Mouse (Mus musculus) heart, embryonic 14.5 days (tissue): Measurements from ENCODE around the gene Obox1. TPM values are rescaled to one million over a fixed set of nuclear protein-coding genes. Genes with fewer than 3 reads are reported as not detected.
"Not testable (repeated sequence)": the region's sequence is repeated elsewhere in the genome, so short reads cannot be mapped to it uniquely, and the experiment has no call there.

Experiments
- ATAC-seq: fragments of 200-750 bp; cut with Nextera tagmentation; 2 replicates; pipeline ENCODE4 v1.8.0; 2017; ENCODE audit warnings: low read depth, moderate TSS enrichment; ENCODE audit not compliant: insufficient number of reproducible peaks, insufficient read depth, low FRiP score
- H3K27ac ChIP-seq, 2 experiments: fragments of 200-500 bp in 1 of 2; fragments of 300-500 bp in 1 of 2; sonication (generic) in 1 of 2; replicated peaks in 1 of 2; 2 replicates each; pipeline ENCODE4 v1.5.1; 2012 to 2014; ENCODE audit warnings: low read depth in 2 of 2, low read length in 2 of 2, control low read depth in 1 of 2, mild to moderate bottlenecking in 1 of 2, mixed read lengths in 1 of 2; ENCODE audit not compliant: control insufficient read depth in 1 of 2, insufficient read depth in 1 of 2
- H3K27me3 ChIP-seq: fragments of 300-500 bp; sonication (generic); 2 replicates; pipeline ENCODE4 v1.6.1; 2014; ENCODE audit warnings: mild to moderate bottlenecking, low read length, control low read depth; ENCODE audit not compliant: control insufficient read depth, insufficient read depth
- H3K36me3 ChIP-seq: fragments of 300-500 bp; sonication (generic); 2 replicates; pipeline ENCODE4 v1.6.1; 2014; ENCODE audit warnings: mild to moderate bottlenecking, control low read depth, low read length, mixed read lengths; ENCODE audit not compliant: control insufficient read depth, insufficient read depth
- H3K4me1 ChIP-seq, 2 experiments: fragments of 200-500 bp in 1 of 2; fragments of 300-500 bp in 1 of 2; sonication (generic) in 1 of 2; 2 replicates each; pipeline ENCODE4 v1.6.1; 2012 to 2014; ENCODE audit warnings: low read length in 2 of 2, control low read depth in 1 of 2, mixed read lengths in 1 of 2; ENCODE audit not compliant: control insufficient read depth in 2 of 2, insufficient read depth in 2 of 2
- H3K4me2 ChIP-seq: fragments of 300-500 bp; sonication (generic); 2 replicates; pipeline ENCODE4 v1.6.1; 2014; ENCODE audit warnings: mild to moderate bottlenecking, low read length
- H3K4me3 ChIP-seq, 2 experiments: fragments of 200-500 bp in 1 of 2; fragments of 300-500 bp in 1 of 2; sonication (generic) in 1 of 2; 2 replicates each; pipeline ENCODE4 v1.5.1; 2012 to 2014; ENCODE audit warnings: low read length in 2 of 2, mild to moderate bottlenecking in 2 of 2, control low read depth in 1 of 2, low read depth in 1 of 2, moderate library complexity in 1 of 2; ENCODE audit not compliant: control insufficient read depth in 1 of 2, insufficient read depth in 1 of 2
- H3K9ac ChIP-seq: fragments of 300-500 bp; sonication (generic); 2 replicates; pipeline ENCODE4 v1.6.1; 2014; ENCODE audit warnings: mild to moderate bottlenecking, low read length
- H3K9me3 ChIP-seq: fragments of 300-500 bp; sonication (generic); 2 replicates; pipeline ENCODE4 v1.6.1; 2016; ENCODE audit warnings: low read length, control low read depth; ENCODE audit not compliant: control insufficient read depth
- WGBS: fragments of 180-500 bp; shearing (Covaris S2); extraction: QIAGEN DNeasy Blood & Tissue Kit; methylation state at CpG from one replicate; pipeline ENCODE4 v1.1.7; 2014; 5-methylcytosine and 5-hydroxymethylcytosine counted together
- polyA plus RNA-seq: library from polyadenylated mRNA; unstranded; fragments of >200 nt; fragmentation: Nextera tagmentation; extraction: Ambion mirVana; gene quantifications from 2 replicates; pipeline ENCODE4 v1.2.1, GENCODE M21; 2014

The Obox1 gene
- not detected in 2 replicates for polyA plus RNA-seq

DNA sequence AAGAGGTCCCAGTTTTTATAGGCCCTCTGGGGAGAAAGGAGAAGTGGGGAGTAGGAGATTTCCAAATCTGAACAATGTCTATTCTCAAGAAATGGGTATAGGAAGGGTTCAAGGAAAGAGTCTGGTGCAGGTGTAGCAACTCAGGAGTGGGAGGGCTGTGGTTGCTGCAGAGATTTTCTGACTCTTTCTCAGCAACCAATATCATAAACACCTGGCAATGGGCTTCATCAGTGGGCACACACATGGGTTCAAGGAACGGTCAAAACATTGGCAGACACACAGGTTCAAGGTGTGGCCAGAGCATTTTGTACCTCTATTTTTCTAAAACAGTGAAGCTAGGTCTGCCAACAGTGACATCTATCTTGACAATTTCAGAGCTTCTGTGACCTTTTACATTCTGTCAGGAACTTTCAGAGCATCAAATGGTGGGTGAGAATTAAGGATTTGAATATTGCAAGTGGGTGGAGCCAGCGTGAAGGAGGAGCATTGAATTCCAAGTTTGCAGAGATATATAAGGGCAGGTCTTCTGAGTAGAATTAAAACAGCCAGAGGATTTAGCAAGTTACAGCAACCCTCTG lies at the start of gene Obox1, which contains the start of gene Obox2:
Gene Obox1 (plus strand): TSS at position 528 of the 578 bp plus-strand sequence.
Gene Obox2 (plus strand): TSS at position 301 of the 578 bp plus-strand sequence.
- not testable (repeated sequence) for H3K4me3 ChIP-seq, H3K27ac ChIP-seq, H3K36me3 ChIP-seq, H3K4me1 ChIP-seq, H3K27me3 ChIP-seq, H3K9ac ChIP-seq, H3K9me3 ChIP-seq, ATAC-seq, H3K4me2 ChIP-seq
- no CpG with 5 or more reads among the region's 2 CpGs for WGBS

DNA sequence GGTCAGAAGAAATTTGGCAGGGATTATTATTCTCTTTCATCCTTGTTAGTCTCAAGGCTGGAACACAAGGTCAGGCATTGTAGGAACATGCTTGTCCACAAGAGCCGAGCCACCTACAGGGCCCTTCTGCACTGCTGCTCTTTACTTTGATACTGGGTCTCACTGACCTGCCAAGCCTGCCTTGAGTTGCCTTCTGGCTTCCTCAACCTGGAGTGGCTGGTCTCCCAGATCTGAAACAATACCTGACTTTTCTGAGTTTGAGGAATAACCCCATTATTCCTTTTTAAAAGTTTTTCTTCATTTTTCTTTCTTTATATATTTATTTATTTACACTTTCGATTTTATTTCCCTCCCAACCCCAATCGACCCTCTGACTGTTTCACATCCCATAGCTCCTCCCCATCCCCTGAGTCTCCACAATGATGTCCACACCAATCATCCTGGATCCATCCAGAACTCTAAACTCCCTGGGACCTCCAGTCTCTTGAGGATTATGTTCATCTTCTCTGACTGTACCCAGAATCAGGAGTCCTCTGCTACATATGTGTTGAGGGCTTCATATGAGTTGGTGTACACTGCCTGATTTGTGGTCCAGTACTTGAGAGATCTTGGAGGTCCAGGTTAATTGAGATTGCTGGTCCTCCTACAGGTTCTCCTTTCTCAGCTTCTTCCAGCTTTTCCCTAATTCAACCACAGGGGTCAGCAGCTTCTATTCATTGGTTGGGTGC lies 10.6 kb downstream of the Obox1 start:
- H3K36me3 ChIP-seq, ATAC-seq, H3K9ac ChIP-seq, H3K4me1 ChIP-seq, H3K27ac ChIP-seq, H3K4me3 ChIP-seq, H3K9me3 ChIP-seq, H3K4me2 ChIP-seq, H3K27me3 ChIP-seq: not testable (repeated sequence)
- 50% methylated on average over 2 of the region's 3 CpGs for WGBS

DNA sequence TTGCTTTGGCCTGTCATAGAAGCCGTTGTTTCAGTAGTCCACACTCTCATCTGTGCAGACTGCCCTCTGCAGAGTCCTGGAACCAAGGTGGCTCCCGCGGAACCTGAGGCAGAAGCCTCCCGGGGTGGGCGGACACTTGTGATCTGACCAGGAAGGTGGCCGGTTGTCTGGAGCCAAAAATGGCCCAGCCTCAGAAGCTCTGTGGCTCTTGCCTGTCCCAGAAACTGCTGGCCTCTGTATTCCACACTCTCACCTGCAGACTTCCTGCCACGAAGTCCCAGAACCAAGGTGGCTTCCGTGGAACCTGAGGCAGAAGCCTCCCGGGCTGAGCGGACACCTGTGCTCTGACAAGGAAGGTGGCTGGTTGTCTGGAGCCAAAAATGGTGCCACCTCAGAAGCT lies 18.1 kb downstream of the Obox1 start:
- not testable (repeated sequence) for H3K9ac ChIP-seq, H3K36me3 ChIP-seq, ATAC-seq, H3K9me3 ChIP-seq, H3K27ac ChIP-seq, H3K4me1 ChIP-seq, H3K27me3 ChIP-seq, H3K4me2 ChIP-seq, H3K4me3 ChIP-seq
- WGBS, result 80% methylated on average over 10 of the region's 10 CpGs

DNA sequence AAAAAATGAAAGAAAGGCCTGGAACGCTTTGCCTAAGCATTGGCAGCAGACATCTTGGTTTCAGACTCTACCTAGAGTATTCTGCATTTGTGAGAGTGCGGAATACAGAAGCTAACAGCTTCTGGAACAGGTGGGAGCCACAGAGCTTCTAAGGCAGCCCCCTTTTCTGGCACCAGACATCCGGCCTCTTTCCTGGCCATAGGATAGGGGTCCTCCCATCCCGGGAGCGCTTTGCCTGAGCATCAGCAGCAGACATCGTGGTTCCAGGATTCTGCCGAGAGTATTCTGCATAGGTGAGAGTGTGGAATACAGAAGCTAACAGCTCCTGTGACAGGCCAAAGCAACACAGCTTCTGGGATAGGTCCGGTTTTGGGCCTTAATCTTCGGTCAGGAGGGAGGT lies 29.3 kb downstream of the Obox1 start:
- ATAC-seq, H3K36me3 ChIP-seq, H3K9ac ChIP-seq, H3K27ac ChIP-seq, H3K4me3 ChIP-seq, H3K4me2 ChIP-seq, H3K27me3 ChIP-seq, H3K4me1 ChIP-seq: not testable (repeated sequence)
- peaks cover 11% of the 10 kb centered on the region for H3K9me3 ChIP-seq
- 74% methylated on average over 8 of the region's 9 CpGs for WGBS

DNA sequence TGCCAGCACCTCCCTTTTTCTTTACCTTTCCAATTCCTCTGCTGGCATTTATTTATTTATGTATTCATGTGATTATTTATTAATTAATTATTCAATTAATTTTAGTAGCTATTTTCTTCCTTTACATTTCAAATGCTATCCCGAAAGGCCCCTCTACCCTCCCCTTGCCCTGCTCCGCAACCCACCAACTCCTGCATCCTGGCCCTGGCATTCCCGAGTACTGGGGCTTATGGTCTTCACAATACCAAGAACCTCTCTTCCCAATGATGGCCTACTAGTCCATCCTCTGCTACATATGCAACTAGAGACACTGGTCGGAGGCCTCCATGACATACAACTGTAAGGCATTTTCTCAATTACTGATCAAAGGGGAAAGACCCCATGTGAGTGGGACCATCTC lies 36.8 kb downstream of the Obox1 start:
- ATAC-seq, H3K27ac ChIP-seq, H3K4me3 ChIP-seq, H3K27me3 ChIP-seq, H3K4me1 ChIP-seq, H3K4me2 ChIP-seq, H3K9ac ChIP-seq, H3K36me3 ChIP-seq, H3K9me3 ChIP-seq: not testable (repeated sequence)
- WGBS, result 68% methylated on average over 3 of the region's 4 CpGs

DNA sequence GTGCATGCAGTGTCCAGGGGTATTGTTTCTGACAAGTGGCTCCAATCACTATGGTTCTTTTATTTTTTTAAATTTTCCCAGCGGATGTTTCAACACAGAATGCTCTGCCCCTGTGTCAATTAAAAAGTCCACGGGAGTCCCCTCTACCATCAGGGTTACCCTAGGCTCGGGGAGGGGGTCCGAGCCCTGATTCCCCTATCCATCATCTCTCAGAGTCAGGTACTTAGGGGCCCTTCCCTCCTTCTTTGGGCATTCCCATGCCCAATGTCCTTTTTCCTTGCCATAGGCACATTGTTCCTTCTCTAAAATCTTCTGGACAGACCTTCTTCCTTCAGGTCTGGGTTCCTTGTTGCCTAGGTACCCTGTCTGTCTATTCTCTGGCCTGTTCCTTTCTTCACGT lies 120.7 kb downstream of the Obox1 start:
- H3K9me3 ChIP-seq, H3K4me2 ChIP-seq, H3K36me3 ChIP-seq, H3K9ac ChIP-seq, H3K4me3 ChIP-seq, H3K27me3 ChIP-seq, H3K27ac ChIP-seq, ATAC-seq, H3K4me1 ChIP-seq: not testable (repeated sequence)
- 67% methylated on average over 4 of the region's 5 CpGs for WGBS
